Mouse (Mus musculus) brain, embryonic 14.5 days (tissue): ENCODE data around the gene Ppm1j.

ENCODE experiments used
- CTCF ChIP-seq: fragments of 200-500 bp; IDR thresholded peaks from 2 replicates; pipeline ENCODE4 v1.5.1; 2012; ENCODE audit warnings: inconsistent platforms, mild to moderate bottlenecking, moderate library complexity, borderline replicate concordance; ENCODE audit not compliant: insufficient read depth, insufficient read length; ENCODE audit errors: extremely low read depth
- POLR2A ChIP-seq: fragments of 200-500 bp; IDR thresholded peaks from 2 replicates; pipeline ENCODE4 v1.6.1; 2012; ENCODE audit warnings: mild to moderate bottlenecking, inconsistent platforms, borderline replicate concordance; ENCODE audit not compliant: poor library complexity, insufficient read depth, insufficient read length, severe bottlenecking; ENCODE audit errors: extremely low read depth

GRCm38 (mm10) chr3:104800681-104801080 lies 19.8 kb downstream of the Ppm1j start:
- TF ChIP-seq POLR2A (no peak), CTCF (no peak)
